Mouse (Mus musculus) kidney, adult 2 months (tissue): ENCODE measurements around the gene Trpm3. TPM values are rescaled to one million over a fixed set of nuclear protein-coding genes. Genes with fewer than 3 reads are reported as not detected.

Experiments used
- DNase-seq: peaks from one replicate; pipeline ENCODE4 v3.0.0; 2021
- H3K27ac ChIP-seq: fragments of 200-500 bp; 2 replicates; pipeline ENCODE4 v1.5.1; 2012; ENCODE audit warnings: low read depth, low read length, control low read depth, inconsistent platforms; ENCODE audit not compliant: insufficient read depth
- H3K27me3 ChIP-seq: fragments of 200-500 bp; replicated peaks from 2 replicates; pipeline ENCODE4 v1.6.1; 2012; ENCODE audit warnings: mild to moderate bottlenecking, moderate library complexity, low read length, inconsistent platforms; ENCODE audit not compliant: control insufficient read depth, insufficient read depth
- H3K36me3 ChIP-seq: fragments of 200-500 bp; 2 replicates; pipeline ENCODE4 v1.6.1; 2012; ENCODE audit warnings: mild to moderate bottlenecking, moderate library complexity, low read length, inconsistent platforms; ENCODE audit not compliant: control insufficient read depth, insufficient read depth
- H3K4me1 ChIP-seq: fragments of 200-500 bp; 2 replicates; pipeline ENCODE4 v1.6.1; 2011; ENCODE audit warnings: low read length; ENCODE audit not compliant: control insufficient read depth, insufficient read depth
- H3K4me3 ChIP-seq: fragments of 200-500 bp; 2 replicates; pipeline ENCODE4 v1.5.1; 2011; ENCODE audit warnings: mild to moderate bottlenecking, low read depth, low read length, control low read depth; ENCODE audit not compliant: insufficient read depth
- CTCF ChIP-seq: fragments of 200-500 bp; conservative IDR thresholded peaks from 2 replicates; pipeline ENCODE4 v1.5.1; 2011; ENCODE audit warnings: low read depth, mild to moderate bottlenecking, control low read depth, low read length, moderate library complexity, mixed read lengths; ENCODE audit not compliant: insufficient read depth, insufficient read length
- POLR2A ChIP-seq: fragments of 200-500 bp; IDR thresholded peaks from one replicate; pipeline ENCODE4 v1.6.1; 2011; ENCODE audit warnings: low read depth, low read length, control low read depth
- WGBS: fragments of 180-500 bp; shearing (Covaris S2); methylation state at CpG from one replicate; pipeline ENCODE4 v1.1.7; 2018; 5-methylcytosine and 5-hydroxymethylcytosine counted together
- polyA plus RNA-seq: library from polyadenylated mRNA; depleted of rRNA; stranded (reverse); fragments of >200 nt; gene quantifications from 2 replicates; pipeline ENCODE4 v1.2.3, GENCODE M21; 2012

Trpm3 gene
- polyA plus RNA-seq, 1 experiment, result 0.80 TPM

DNA sequence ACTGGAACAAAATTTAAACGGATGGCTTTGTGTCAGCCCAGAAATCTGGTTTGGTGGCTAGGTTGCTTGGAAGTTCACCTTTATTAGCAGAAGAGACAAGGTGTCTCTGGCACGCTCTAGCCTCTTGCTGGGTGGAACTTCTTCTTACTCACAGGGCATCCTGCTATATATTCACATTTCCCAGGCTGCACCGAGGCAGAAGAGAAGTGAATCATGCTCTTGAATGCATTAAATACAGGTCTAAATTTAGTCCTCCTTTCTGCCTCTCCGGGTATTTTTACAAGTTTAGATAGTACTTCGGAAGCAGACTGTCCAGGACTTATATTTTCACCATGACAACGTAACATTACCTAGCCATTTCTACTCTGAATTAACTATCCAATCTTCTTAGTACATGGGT, 790.9 kb downstream of the Trpm3 start:
- H3K4me1 ChIP-seq, result peaks cover 6% of the 10 kb centered on the region
- no peaks in the 10 kb centered on the region for H3K27me3 ChIP-seq
- no peak overlapping the region for H3K27ac ChIP-seq
- no peak for DNase-seq
- TF ChIP-seq POLR2A (no peak), CTCF (no peak)
- no peak overlapping the region for H3K4me3 ChIP-seq
- no peaks in the 10 kb centered on the region for H3K36me3 ChIP-seq
- 82% methylated on average over 6 of the region's 6 CpGs for WGBS

DNA sequence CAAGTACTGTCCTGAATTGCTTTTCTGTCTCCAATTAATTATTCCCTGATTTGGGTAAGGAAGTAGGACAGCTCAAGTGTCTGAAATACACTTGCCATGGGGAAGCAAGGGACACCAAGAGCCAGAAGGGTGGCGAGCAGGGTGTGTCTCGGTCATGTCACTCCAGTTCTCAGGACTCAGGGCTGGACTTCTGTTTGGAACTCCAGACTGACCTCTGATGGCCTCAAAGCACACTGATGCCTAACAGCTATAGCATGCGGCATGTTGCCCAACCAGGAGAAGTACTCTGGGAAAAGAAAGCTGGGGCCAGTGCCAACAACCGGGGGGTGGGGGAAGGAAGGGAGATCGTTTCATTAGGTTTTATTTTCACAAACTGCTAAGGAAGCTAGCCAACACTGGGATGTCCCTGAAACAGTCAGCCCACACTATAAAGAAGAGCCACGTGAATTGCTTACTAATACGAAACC, 791.6 kb downstream of the Trpm3 start:
- TF ChIP-seq CTCF, result no peak
- TF ChIP-seq POLR2A, result no peak
- Histone ChIP-seq H3K4me1 (peaks cover 6% of the 10 kb centered on the region), H3K27me3 (no peaks in the 10 kb centered on the region), H3K27ac (0 out of 2 replicates have a peak overlapping the region, but pooled peaks have one; percentile 55), H3K4me3 (no peak overlapping the region), H3K36me3 (no peaks in the 10 kb centered on the region)
- 44% methylated on average over 7 of the region's 7 CpGs for WGBS
- peak; percentile 83 for DNase-seq

DNA sequence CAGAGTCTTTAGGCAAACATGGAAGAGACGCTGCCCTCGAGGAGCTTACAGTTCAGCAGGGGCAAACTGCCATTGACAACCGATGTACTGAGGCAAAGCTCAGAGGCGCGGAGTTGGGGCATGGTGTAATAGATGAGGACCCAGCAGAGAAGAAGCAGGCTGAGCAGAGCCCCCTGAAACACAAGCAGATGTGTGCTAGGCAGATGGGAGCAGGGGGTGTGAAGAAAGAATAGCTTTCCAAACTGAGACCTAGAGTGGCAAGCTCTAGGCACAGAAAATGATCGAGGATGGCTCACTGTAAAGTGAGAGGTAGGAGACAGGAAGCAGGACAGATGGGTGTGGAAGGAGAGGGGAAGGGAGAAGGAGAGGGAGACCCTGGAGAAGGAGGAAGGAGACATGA, 792.2 kb downstream of the Trpm3 start:
- Histone ChIP-seq H3K27me3 (no peaks in the 10 kb centered on the region), H3K36me3 (no peaks in the 10 kb centered on the region), H3K4me3 (no peak overlapping the region), H3K27ac (no peak overlapping the region), H3K4me1 (peaks cover 6% of the 10 kb centered on the region)
- no peak for TF ChIP-seq CTCF
- no peak for TF ChIP-seq POLR2A
- no peak for DNase-seq
- WGBS, result 77% methylated on average over 6 of the region's 6 CpGs

DNA sequence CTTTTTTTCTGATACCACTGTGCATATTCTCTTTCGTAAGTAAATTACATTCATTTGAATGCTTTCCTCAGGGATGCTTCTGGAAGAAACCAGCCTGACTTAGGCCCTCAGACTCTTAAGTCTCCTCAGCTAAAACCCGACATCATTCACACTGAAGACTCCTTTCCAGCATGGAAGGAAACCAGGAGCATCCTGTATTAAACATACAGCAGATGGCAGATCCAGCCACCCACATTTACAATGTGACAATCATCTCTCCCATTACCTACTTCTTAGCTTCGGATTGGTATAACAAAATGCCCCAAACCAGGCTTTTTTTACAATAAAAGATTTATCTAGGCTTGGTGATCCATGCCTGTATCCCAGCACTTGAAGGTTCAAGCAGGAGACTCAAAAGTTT, 796.2 kb downstream of the Trpm3 start:
- 90% methylated on average over 3 of the region's 3 CpGs for WGBS
- Histone ChIP-seq H3K27me3 (no peaks in the 10 kb centered on the region), H3K36me3 (no peaks in the 10 kb centered on the region), H3K4me3 (no peak overlapping the region), H3K4me1 (peaks cover 8% of the 10 kb centered on the region), H3K27ac (no peak overlapping the region)
- TF ChIP-seq POLR2A (no peak), CTCF (no peak)
- no peak for DNase-seq

DNA sequence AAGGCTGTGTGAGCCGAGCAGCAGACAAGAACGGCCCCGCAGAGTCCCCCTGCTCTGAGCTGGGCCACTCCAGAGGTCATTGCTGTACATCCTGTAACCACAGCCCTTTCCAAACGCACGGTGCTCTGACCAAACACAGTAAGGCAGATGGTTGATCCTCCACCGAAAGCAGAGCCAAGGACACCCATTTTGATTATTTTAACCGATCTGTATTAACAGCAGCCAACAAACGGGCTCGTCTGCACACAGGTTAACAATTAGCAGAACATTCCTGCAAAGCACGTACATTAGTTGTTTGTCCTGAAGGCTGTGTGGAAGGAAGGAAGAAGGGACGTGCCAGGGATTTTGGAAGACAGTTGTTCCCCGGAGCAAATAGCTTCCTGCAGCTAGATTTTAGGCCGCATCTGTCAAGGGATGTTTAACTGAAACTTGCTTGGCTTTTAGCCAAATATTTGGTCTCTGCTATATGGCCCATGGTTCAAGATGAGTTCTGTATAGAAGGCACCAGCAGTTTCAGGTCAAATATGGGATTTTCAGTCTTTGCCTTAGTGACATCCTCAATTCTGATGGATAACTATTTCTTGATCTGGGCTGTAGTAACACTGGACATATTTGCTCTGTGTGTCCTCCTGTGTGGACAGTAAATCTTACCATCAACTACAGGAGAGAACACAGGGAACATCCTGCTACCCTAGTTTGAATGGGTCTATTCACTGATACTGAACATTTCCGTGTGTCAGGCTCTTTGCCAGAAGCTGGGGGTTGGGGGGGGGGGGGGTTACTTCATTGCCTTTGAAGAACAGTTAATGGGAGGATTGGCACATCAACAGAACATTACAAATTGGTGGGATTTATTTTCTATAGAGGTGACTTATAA, 800.2 kb downstream of the Trpm3 start:
- WGBS, result 26% methylated on average over 14 of the region's 14 CpGs
- no peaks in the 10 kb centered on the region for H3K36me3 ChIP-seq
- no peak for TF ChIP-seq CTCF
- TF ChIP-seq POLR2A, result no peak
- no peaks in the 10 kb centered on the region for H3K27me3 ChIP-seq
- peak; percentile 51 for DNase-seq
- no peak overlapping the region for H3K27ac ChIP-seq
- no peak overlapping the region for H3K4me3 ChIP-seq
- H3K4me1 ChIP-seq, result peaks cover 3% of the 10 kb centered on the region; the same call in 1 of the 2 replicates

DNA sequence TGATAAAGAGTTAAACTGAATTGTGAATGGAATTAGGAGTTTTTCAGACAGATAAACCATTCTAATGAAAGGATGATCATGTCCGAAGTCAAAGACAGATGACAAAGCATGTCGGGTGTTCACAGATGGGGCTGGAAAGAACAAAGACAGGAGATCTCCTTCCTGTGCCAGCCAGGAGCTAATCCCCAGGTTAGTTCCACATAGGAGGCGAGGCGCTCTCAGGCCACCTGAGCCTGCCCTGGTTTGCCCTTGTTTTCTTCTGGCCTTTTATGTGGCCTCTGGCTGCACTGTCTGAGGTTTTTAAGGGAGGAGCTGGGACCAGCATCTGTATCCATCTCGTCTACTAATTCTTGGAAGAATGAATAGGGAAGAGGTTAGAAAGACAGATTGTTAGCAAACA, 801.0 kb downstream of the Trpm3 start:
- Histone ChIP-seq H3K4me1 (peaks cover 3% of the 10 kb centered on the region; the same call in 1 of the 2 replicates), H3K27me3 (no peaks in the 10 kb centered on the region), H3K36me3 (no peaks in the 10 kb centered on the region), H3K27ac (no peak overlapping the region), H3K4me3 (no peak overlapping the region)
- DNase-seq, result peak; percentile 10
- no peak for TF ChIP-seq CTCF
- no peak for TF ChIP-seq POLR2A
- WGBS, result 71% methylated on average over 5 of the region's 5 CpGs

DNA sequence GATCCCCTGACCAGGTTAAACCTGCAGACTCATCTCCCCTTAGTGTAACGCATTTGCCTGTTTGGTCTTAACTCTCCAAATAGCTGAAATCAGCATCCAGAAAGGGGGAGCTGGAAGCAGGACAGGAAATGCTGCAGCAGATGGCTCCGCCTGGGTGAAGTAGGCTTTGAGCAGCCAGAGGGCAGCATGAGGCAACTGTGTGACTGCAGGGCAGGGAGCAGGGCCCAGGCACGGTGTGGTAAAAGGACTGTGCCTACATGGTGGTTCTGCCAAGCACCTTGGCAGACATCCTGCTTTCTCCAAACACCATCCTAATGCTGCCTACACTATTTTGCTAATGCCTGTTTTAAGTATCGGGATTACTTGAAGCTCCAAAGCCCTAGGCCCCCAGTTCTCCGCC, 801.6 kb downstream of the Trpm3 start:
- no peak overlapping the region for H3K27ac ChIP-seq
- WGBS, result 36% methylated on average over 5 of the region's 5 CpGs
- peak; percentile 88 for DNase-seq
- no peaks in the 10 kb centered on the region for H3K27me3 ChIP-seq
- no peak overlapping the region for H3K4me3 ChIP-seq
- H3K36me3 ChIP-seq, result no peaks in the 10 kb centered on the region
- peak; percentile 93 for TF ChIP-seq CTCF
- no peak for TF ChIP-seq POLR2A
- peaks cover 3% of the 10 kb centered on the region; the same call in 1 of the 2 replicates for H3K4me1 ChIP-seq

DNA sequence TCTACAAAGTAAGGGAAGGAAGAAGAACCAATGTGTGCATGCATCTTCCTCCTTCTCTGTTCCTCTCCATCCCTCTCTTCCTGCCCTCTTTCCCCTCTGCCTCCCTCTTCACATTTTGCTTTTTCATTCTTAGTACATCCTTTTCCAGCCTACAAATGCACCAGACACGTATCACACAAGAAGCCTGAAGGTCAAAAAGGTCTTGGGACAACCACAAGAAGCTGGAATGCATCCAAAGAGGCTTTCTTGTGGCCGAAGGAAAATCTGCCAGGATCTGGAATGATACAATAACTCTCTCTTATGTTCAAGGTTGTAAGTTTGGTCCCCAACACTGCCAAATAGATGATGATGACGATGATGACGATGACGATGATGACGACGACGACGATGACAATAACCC, 802.1 kb downstream of the Trpm3 start:
- no peak overlapping the region for H3K27ac ChIP-seq
- WGBS, result 83% methylated on average over 9 of the region's 9 CpGs

More for the DNA sequence above, 802.1 kb downstream of the Trpm3 start:
- no peaks in the 10 kb centered on the region for H3K36me3 ChIP-seq
- TF ChIP-seq POLR2A, result no peak
- TF ChIP-seq CTCF, result no peak
- H3K4me3 ChIP-seq, result no peak overlapping the region
- DNase-seq, result no peak
- no peaks in the 10 kb centered on the region for H3K27me3 ChIP-seq
- peaks cover 3% of the 10 kb centered on the region; the same call in 1 of the 2 replicates for H3K4me1 ChIP-seq
